Mouse (Mus musculus): Measurements from ENCODE around the gene Zc3h7b. TPM values are rescaled to one million over a fixed set of nuclear protein-coding genes. Genes with fewer than 3 reads are reported as not detected.

The Zc3h7b gene
- total RNA-seq, 2 experiments from 2014 or later: 57.2 to 68.1 TPM

DNA sequence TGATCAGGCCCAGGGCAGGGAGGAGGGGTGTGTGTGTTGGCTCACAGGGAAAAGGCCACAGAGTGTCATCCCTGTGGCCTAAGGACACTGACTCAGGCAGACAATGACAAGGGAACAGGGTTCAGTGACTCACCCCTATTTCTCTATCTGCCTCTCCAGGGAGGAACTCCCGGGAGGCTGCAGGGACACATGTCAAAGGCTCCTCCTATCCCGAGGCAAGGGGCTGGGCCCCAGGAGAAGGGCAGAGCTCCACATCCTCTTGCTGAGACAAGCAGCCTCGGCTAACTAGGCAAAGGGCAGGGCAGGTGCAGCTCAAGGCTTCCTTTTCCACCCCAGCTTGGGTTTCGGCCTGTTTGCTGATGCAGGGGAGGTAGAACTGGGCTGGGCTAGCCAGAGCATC lies 100.9 kb downstream of the Zc3h7b start:
- DNase-seq: peak; percentile 76 to 90

Other genes with a start within 250 kb of the Zc3h7b start
- gene Ep300, start 159.7 kb upstream of the Zc3h7b start, total RNA-seq (2021): 10 to 100 TPM; 40.7 to 42.1 TPM
- 10 to 100 TPM; 11.9 to 14.1 TPM for gene L3mbtl2, start 81.2 kb upstream of the Zc3h7b start, total RNA-seq (2021)
- 1 to 10 TPM in 1 of 2 experiments, under 1 TPM in 1; 0.92 to 2.2 TPM for gene Chadl, start 47.8 kb upstream of the Zc3h7b start, total RNA-seq (2021)
- 10 to 100 TPM; 29.4 to 30.4 TPM for gene Rangap1, start 473 bp downstream of the Zc3h7b start, total RNA-seq (2021)
- gene Tef, start 57.4 kb downstream of the Zc3h7b start, total RNA-seq (2021): 10 to 100 TPM; 67.5 to 73.0 TPM
- gene Tob2, start 113.7 kb downstream of the Zc3h7b start, total RNA-seq (2021): 100 to 1,000 TPM; 103 to 127 TPM
- gene Phf5a, start 126.9 kb downstream of the Zc3h7b start, total RNA-seq (2021): 10 to 100 TPM; 36.5 to 37.1 TPM
- gene Aco2, start 127.3 kb downstream of the Zc3h7b start, total RNA-seq (2021): 1,000 to 10,000 TPM; 2,055 to 2,104 TPM
- gene Polr3h, start 181.2 kb downstream of the Zc3h7b start, total RNA-seq (2021): 10 to 100 TPM in 1 of 2 experiments, 1 to 10 TPM in 1; 7.8 to 10.7 TPM
- 10 to 100 TPM; 54.7 to 62.7 TPM for gene Csdc2, start 191.7 kb downstream of the Zc3h7b start, total RNA-seq (2021)
- 10 to 100 TPM; 24.7 to 31.4 TPM for gene Pmm1, start 215.9 kb downstream of the Zc3h7b start, total RNA-seq (2021)
- gene 1700029P11Rik, start 235.5 kb downstream of the Zc3h7b start, total RNA-seq (2021): not detected
- 10 to 100 TPM; 24.6 to 25.3 TPM for gene Xrcc6, start 242.8 kb downstream of the Zc3h7b start, total RNA-seq (2021)

Data from heart, adult 18-20 months (tissue).